Mouse (Mus musculus): ENCODE data around the gene Acrbp. TPM values are rescaled to one million over a fixed set of nuclear protein-coding genes. Genes with fewer than 3 reads are reported as not detected.

The Acrbp gene
- polyA plus RNA-seq, 1 experiment, result 5.4 TPM

DNA sequence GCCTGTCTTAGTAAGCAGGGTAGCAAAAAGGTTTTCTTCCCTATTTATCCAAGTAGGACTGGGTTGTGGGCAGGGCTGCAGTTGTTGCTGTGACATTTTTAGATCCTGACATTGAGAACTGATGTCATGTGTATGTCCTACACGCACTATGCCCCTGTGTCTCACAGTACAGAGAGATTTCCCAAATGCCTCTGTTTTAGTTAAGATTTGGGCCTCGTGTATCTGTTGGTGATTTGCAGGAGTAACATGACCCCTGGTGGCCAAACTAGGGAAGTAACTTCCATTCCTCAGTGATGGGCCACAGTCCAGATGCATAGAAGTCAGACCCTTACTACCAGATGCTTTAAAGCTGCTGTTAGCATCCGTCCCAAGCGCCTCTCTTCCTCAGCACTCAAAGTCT lies 34.9 kb downstream of the Acrbp start:
- no peak for TF ChIP-seq CTCF (IDR thresholded peaks at IDR 0.05; ENCODE audit: borderline replicate concordance, insufficient read depth, low read length)
- H3K4me3 ChIP-seq (ENCODE audit: insufficient read depth, low read length), result no peak overlapping the region
- H3K27ac ChIP-seq (ENCODE audit: insufficient read depth, low read length), result no peak overlapping the region
- H3K4me1 ChIP-seq (ENCODE audit: control insufficient read depth, insufficient read depth, low read length), result no peaks in the 10 kb centered on the region; the same call in 1 of the 2 replicates

DNA sequence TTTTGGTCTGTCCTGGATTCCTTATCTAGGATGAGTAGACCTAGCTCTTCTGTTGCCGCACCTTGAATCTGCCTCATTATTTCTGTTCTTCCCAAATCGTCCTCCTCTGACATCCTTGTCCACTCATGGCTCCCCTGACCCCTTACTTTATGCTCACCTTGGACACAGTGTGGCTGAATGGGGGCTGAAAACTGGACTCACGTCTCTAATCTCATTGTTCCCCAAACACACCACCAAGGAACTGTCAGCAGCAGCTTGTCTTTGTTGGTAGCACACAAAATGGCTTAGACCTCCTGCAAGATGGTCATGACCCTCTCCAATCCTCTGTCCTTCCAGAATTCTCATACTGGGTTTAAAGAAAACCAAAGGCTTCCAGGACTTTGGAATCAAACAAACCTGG lies 38.4 kb downstream of the Acrbp start:
- no peak overlapping the region for H3K27ac ChIP-seq (ENCODE audit: insufficient read depth, low read length)
- TF ChIP-seq CTCF (IDR thresholded peaks at IDR 0.05; ENCODE audit: borderline replicate concordance, insufficient read depth, low read length) (no peak), POLR2A (IDR thresholded peaks at IDR 0.05; ENCODE audit: low read depth, low read length) (no peak)
- H3K4me1 ChIP-seq (ENCODE audit: control insufficient read depth, insufficient read depth, low read length), result no peaks in the 10 kb centered on the region; the same call in 1 of the 2 replicates
- H3K4me3 ChIP-seq (ENCODE audit: insufficient read depth, low read length), result no peak overlapping the region

DNA sequence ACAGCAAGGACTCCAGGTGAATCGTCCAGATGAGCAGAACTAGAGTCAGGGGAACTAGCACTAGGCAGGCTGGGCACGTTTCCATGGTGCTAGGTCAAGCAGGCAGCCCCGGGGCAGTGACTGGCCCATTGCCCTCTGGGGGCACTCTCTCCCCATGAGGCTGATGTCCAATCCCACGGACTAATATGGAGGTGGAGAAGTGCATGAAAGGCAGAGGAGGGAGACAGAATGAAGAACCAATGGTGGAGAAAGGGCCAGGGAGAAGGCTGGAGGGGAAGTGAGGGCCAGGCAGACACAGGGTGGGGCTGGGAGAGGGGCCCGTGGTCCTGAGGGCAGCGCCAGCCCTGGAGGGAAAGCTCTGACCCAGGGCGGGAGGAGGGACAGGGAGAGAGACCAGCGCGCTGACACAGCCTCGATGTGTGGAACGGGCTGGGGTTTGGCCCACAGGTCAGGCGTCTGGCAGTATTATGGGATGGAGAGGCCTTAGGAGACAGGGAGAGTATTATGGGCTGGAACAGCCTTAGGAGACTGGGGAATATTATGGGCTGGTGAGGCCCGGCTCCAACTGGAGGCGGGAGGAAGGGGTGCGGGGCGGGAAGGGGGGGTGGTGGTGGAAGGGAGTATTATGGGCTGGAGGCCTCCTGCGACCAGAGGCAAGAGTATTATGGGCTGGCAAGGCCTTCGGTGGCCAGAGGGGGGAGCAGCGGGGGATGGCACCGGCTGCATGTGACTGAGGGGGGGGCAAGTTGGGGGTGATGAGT lies 39.3 kb downstream of the Acrbp start:
- H3K27ac ChIP-seq (ENCODE audit: insufficient read depth, low read length), result no peak overlapping the region; the same call in 1 of the 2 replicates
- H3K4me3 ChIP-seq (ENCODE audit: insufficient read depth, low read length), result no peak overlapping the region
- H3K4me1 ChIP-seq (ENCODE audit: control insufficient read depth, insufficient read depth, low read length), result no peaks in the 10 kb centered on the region; the same call in 1 of the 2 replicates
- no peak for TF ChIP-seq CTCF (IDR thresholded peaks at IDR 0.05; ENCODE audit: borderline replicate concordance, insufficient read depth, low read length)
- no peak for TF ChIP-seq POLR2A (IDR thresholded peaks at IDR 0.05; ENCODE audit: low read depth, low read length)

DNA sequence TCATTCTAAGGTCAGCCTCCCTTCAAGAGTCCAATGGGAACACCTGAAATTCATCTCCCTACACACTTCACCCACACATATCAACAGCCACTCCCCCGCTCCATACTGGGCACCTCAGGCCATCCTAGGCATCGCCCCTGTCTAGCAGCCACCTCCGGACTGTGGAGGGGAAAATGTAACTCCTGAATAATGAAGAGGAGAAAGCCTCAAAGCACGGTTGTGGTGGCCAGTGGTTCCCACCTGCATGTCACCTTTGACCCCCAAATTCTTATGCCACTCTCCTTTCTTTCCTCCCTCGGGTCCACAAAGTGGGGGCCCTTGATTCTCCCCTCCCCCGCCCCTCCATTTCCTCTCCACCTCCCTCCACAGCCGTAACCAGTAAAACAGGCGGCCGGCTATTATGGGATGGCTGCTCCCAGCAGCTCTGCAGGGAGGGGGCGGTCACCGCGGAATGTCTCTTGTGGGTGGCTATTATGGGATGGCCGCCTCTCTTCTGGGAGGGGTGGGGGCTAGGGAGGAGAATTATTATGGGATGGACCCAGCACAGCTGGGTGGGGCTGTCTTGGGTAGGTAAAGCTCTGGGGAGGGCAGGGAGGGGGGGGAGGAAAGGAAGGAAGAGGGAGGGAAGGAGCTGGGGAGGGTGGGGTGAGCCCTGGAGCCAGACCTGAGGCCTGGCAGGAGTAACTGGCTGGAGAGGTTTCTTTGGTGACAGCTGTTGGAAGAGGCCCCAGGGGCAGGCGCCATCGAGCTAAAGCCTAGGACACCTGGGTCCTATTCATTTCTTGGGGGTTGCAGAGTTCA lies 40.2 kb downstream of the Acrbp start:
- TF ChIP-seq CTCF (IDR thresholded peaks at IDR 0.05; ENCODE audit: borderline replicate concordance, insufficient read depth, low read length), result no peak
- TF ChIP-seq POLR2A (IDR thresholded peaks at IDR 0.05; ENCODE audit: low read depth, low read length), result 0 out of 2 replicates have a peak, but pooled peaks have one; percentile 29
- H3K4me3 ChIP-seq (ENCODE audit: insufficient read depth, low read length), result no peak overlapping the region
- no peaks in the 10 kb centered on the region for H3K4me1 ChIP-seq (ENCODE audit: control insufficient read depth, insufficient read depth, low read length)

DNA sequence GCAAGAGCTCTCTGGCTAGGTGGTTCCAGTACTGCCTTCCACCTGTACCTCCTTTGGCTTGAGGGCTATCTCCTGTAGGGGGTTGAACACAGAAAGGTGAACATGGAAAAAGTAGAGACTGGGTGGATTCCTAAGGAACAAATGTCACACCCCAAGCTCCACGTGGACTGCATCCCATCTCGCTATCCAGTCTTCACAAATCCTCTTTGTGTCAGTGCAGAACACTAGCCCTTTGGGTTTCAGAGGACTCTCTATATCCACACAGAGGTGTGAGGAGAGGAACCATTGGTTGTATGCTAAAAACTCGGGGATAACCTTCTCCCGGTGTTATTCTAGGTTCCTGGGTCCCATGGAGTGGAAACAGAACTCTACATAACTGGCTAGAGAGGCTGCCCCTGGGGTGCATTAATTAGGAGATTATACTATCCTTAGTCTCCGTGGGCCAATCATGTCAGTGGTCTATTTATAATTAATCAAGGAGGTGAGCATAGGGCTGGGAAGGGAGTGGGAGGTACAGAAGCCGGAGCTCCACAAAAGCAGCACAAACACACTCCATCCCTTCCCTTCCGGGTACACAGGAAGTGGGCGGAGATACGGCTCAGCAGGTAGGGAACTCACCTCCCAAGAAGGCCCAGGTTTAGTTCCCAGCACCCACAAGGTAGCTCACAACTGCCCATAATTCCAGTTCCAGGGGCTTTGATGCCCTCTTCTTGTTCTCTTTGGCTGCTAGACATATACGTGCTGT lies 41.0 kb downstream of the Acrbp start:
- H3K27ac ChIP-seq (ENCODE audit: insufficient read depth, low read length), result no peak overlapping the region
- H3K4me3 ChIP-seq (ENCODE audit: insufficient read depth, low read length), result no peak overlapping the region
- TF ChIP-seq POLR2A (IDR thresholded peaks at IDR 0.05; ENCODE audit: low read depth, low read length) (no peak), CTCF (IDR thresholded peaks at IDR 0.05; ENCODE audit: borderline replicate concordance, insufficient read depth, low read length) (no peak)
- H3K4me1 ChIP-seq (ENCODE audit: control insufficient read depth, insufficient read depth, low read length), result no peaks in the 10 kb centered on the region

More for the DNA sequence above, 40.2 kb downstream of the Acrbp start:
- no peak overlapping the region for H3K27ac ChIP-seq (ENCODE audit: insufficient read depth, low read length)

DNA sequence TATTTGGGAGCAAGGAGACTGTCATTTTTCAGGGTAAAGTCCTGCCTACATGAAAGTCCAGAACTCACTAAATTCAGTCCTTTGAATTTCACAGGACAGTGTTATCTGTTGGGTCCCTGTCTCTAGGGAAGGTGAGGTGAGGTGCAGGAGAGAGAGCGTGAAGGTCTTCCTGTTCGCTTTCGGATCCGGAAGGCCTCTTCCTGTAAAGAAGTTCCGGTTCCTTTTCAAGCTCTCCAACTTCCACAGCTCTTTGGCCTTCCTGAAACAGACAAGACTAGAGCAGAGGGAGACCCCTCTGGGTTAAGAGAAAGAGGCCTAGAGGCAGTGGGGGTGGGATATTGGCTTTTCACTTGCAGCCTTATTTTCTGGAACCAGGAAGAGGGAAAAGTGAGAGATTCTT lies 42.9 kb downstream of the Acrbp start:
- H3K27ac ChIP-seq (ENCODE audit: insufficient read depth, low read length), result no peak overlapping the region
- no peak overlapping the region for H3K4me3 ChIP-seq (ENCODE audit: insufficient read depth, low read length)
- TF ChIP-seq CTCF (IDR thresholded peaks at IDR 0.05; ENCODE audit: borderline replicate concordance, insufficient read depth, low read length) (no peak), POLR2A (IDR thresholded peaks at IDR 0.05; ENCODE audit: low read depth, low read length) (no peak)
- no peaks in the 10 kb centered on the region for H3K4me1 ChIP-seq (ENCODE audit: control insufficient read depth, insufficient read depth, low read length)

DNA sequence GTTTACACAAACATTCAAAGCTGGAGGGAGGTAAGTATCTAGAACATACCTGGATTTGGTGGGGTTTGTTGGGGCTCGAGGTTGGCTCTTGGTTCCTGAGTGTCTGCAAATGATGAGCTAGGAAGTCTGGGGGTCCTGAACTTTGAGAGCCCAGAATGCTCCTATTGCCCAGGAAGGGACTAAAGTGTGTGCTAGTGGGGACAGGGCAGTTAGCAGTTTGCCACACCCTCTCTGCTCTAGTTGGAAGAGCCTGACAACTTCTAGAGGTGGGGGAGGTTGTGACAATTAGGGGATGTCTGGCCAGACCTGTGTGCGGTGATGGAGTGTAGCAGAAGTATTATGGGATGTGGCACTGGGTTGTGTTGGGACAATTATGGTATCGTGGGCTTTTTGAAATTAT lies 45.4 kb downstream of the Acrbp start:
- Histone ChIP-seq H3K4me1 (ENCODE audit: control insufficient read depth, insufficient read depth, low read length) (peaks cover 12% of the 10 kb centered on the region), H3K27ac (ENCODE audit: insufficient read depth, low read length) (no peak overlapping the region), H3K4me3 (ENCODE audit: insufficient read depth, low read length) (no peak overlapping the region)
- TF ChIP-seq POLR2A (IDR thresholded peaks at IDR 0.05; ENCODE audit: low read depth, low read length), result no peak
- no peak for TF ChIP-seq CTCF (IDR thresholded peaks at IDR 0.05; ENCODE audit: borderline replicate concordance, insufficient read depth, low read length)

DNA sequence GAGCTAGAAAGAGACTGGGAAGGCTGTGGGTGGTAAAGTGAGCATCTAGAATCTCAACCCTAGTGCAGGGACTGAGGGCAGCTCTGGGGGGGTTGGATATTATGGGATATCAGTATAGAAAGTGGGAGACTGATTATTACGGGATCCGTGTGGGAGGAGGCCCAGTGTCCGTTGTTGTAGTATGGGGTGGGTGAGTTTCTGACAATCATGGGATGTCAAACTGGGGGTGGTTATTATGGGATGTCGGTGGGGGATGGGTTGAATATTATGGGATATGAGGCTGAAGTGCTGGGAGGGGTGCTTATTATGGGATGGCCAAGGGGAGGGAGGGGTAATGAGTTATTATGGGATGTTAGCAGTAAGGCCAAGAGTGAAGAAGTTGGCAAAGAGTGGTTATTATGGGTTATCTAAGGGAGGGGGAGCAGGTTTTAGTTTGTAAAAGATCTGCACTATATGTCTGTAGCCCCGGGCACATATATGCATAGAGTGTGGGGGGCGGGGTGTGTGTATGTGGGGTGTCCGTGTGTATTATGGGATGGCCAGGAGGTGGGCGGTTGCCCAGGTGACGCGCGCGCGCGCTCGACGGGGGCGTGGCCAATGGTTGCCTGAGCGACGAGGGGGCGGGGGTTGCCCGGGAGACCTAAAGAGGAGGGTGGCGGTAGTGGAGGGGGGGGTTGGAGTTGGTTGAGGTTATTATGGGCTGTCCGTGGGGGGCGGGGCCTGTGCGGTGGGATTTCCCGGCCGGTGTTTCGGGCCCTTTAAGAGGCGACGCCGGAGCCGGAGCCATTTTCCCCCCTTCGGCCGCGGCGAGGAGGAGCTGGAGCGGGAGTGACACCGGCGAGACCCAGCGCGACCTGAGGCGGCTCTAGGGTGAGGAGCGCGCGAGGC lies 46.1 kb downstream of the Acrbp start, which contains the start of gene Chd4:
Chd4 (plus strand) TSS at position 591 of the 888 bp plus-strand sequence.
- Histone ChIP-seq H3K27ac (ENCODE audit: insufficient read depth, low read length) (peak within 1 kb of the TSS; percentile 86), H3K4me3 (ENCODE audit: insufficient read depth, low read length) (peak within 1 kb of the TSS; percentile 99), H3K4me1 (ENCODE audit: control insufficient read depth, insufficient read depth, low read length) (peaks cover 12% of the 10 kb centered on the region)
- TF ChIP-seq POLR2A (IDR thresholded peaks at IDR 0.05; ENCODE audit: low read depth, low read length), result peak; percentile 92
- no peak for TF ChIP-seq CTCF (IDR thresholded peaks at IDR 0.05; ENCODE audit: borderline replicate concordance, insufficient read depth, low read length)

DNA sequence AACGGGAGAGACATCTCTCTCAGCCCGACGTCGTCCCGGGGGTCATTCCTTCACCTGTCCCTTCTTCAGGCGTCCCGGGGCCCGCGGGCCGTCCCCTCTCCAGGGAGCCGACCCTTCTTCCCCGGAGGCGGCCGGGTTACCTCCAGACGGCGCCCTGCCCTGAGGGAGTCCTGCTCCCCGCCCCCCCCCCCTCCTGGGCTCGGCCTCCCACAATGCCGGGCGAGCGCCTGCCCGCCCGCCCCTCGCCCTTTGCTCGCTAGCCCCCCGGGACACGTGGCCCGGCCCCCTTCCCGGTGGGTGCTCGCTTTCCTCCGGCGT lies 46.7 kb downstream of the Acrbp start:
- no peak for TF ChIP-seq POLR2A (IDR thresholded peaks at IDR 0.05; ENCODE audit: low read depth, low read length)
- TF ChIP-seq CTCF (IDR thresholded peaks at IDR 0.05; ENCODE audit: borderline replicate concordance, insufficient read depth, low read length), result no peak
- Histone ChIP-seq H3K4me3 (ENCODE audit: insufficient read depth, low read length) (peak overlapping the region; percentile 99), H3K27ac (ENCODE audit: insufficient read depth, low read length) (peak overlapping the region; percentile 86), H3K4me1 (ENCODE audit: control insufficient read depth, insufficient read depth, low read length) (peaks cover 12% of the 10 kb centered on the region)

Data from embryonic fibroblast, embryonic 13.5 days (primary cell).